Mouse (Mus musculus) cortical plate, adult 2 months (tissue): Measurements from ENCODE around the gene Dnajb4.

ENCODE experiments used
- CTCF ChIP-seq: fragments of 200-500 bp; IDR thresholded peaks from 2 replicates; pipeline ENCODE4 v1.5.1; 2011; ENCODE audit warnings: mild to moderate bottlenecking, control low read depth, low read length; ENCODE audit not compliant: insufficient read depth; ENCODE audit errors: extremely low read depth
- POLR2A ChIP-seq: fragments of 200-500 bp; IDR thresholded peaks from 2 replicates; pipeline ENCODE4 v1.6.1; 2011; ENCODE audit warnings: mild to moderate bottlenecking, low read length, control low read depth; ENCODE audit not compliant: insufficient read depth; ENCODE audit errors: extremely low read depth

DNA sequence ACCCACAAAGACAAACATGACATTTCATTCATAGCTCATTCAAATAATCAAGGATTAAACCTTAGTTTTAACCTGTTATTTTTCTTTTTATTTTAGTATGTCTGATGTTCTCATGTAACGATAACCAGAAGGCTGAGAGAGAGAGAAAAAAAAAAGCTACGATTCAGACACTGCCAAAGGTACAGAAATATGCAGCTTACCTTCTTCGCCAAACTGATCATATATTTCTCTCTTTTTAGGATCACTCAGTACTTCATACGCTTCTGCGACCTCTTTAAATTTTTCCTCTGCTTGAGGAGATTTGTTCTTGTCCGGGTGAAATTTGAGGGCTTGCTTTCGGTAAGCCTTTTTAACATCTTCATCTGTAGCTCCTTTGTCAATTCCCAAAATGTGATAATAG lies 16.9 kb downstream of the Dnajb4 start:
- no peak for TF ChIP-seq CTCF
- no peak for TF ChIP-seq POLR2A
